Mouse (Mus musculus) naive thymus-derived CD4-positive, alpha-beta T cell, adult 5 months (primary cell): ENCODE measurements around the gene Gm33543. TPM values are rescaled to one million over a fixed set of nuclear protein-coding genes. Genes with fewer than 3 reads are reported as not detected.

Source experiments
- polyA plus RNA-seq: library from polyadenylated mRNA; unstranded; fragments of 100-300 nt; shearing (Covaris generic); gene quantifications from one replicate; pipeline ENCODE4 v1.2.1, GENCODE M21; 2017

The Gm33543 gene
- polyA plus RNA-seq, result not detected

GRCm38 (mm10) chr10:95842789-95843637 is at the start of gene Gm33543:
Gene Gm33543 (minus strand): TSS chr10:95842930.

Other genes starting within 250 kb of the Gm33543 start
- gene Anapc15-ps, start 169.5 kb downstream of the Gm33543 start, polyA plus RNA-seq, result not detected
- 6.1 TPM for gene Eea1, start 97.7 kb upstream of the Gm33543 start, polyA plus RNA-seq